Mouse (Mus musculus): ENCODE measurements around the gene Nectin2. TPM values are rescaled to one million over a fixed set of nuclear protein-coding genes. Genes with fewer than 3 reads are reported as not detected.

The Nectin2 gene
- total and polyA plus RNA-seq, 2 experiments from 2014 or later: 55.3 to 75.3 TPM

GRCm38 (mm10) chr7:19753587-19753986 lies 3.3 kb upstream of the Nectin2 start:
- H3K9me3 ChIP-seq (ENCODE audit: low read length): no peaks in the 10 kb centered on the region
- no peak for ATAC-seq (ENCODE audit: low FRiP score)
- H3K4me1 ChIP-seq (ENCODE audit: insufficient read depth, low read length): peaks cover 6% of the 10 kb centered on the region; the same call in 1 of the 2 replicates
- WGBS: 82% methylated on average over 7 of the region's 7 CpGs
- no peak overlapping the region for H3K27ac ChIP-seq (ENCODE audit: low read depth, low read length)
- H3K36me3 ChIP-seq (ENCODE audit: insufficient read depth, low read length): no peaks in the 10 kb centered on the region
- H3K9ac ChIP-seq (replicated peaks; ENCODE audit: low read length, poor library complexity, severe bottlenecking): no peak overlapping the region
- no peak for DNase-seq (ENCODE audit: low spot score)
- H3K4me2 ChIP-seq (ENCODE audit: low read depth, low read length, poor library complexity, severe bottlenecking): no peak overlapping the region
- no peak for TF ChIP-seq CTCF (IDR thresholded peaks at IDR 0.05)
- no peak overlapping the region for H3K4me3 ChIP-seq (ENCODE audit: low read depth, low read length)
- no peaks in the 10 kb centered on the region for H3K27me3 ChIP-seq (ENCODE audit: insufficient read depth, low read length)

- peaks cover 11% of the 10 kb centered on the region for H3K4me1 ChIP-seq (ENCODE audit: insufficient read depth, low read length)
- DNase-seq (ENCODE audit: low spot score): no peak
- ATAC-seq (ENCODE audit: low FRiP score): no peak
- peak; percentile 56 for TF ChIP-seq CTCF (IDR thresholded peaks at IDR 0.05)
- no peak overlapping the region for H3K4me2 ChIP-seq (ENCODE audit: low read depth, low read length, poor library complexity, severe bottlenecking)
- no peak overlapping the region for H3K9ac ChIP-seq (replicated peaks; ENCODE audit: low read length, poor library complexity, severe bottlenecking)
- 71% methylated on average over 8 of the region's 8 CpGs for WGBS
- H3K36me3 ChIP-seq (ENCODE audit: insufficient read depth, low read length): no peaks in the 10 kb centered on the region
- H3K27me3 ChIP-seq (ENCODE audit: insufficient read depth, low read length): no peaks in the 10 kb centered on the region
- H3K9me3 ChIP-seq (ENCODE audit: low read length): no peaks in the 10 kb centered on the region
- H3K4me3 ChIP-seq (ENCODE audit: low read depth, low read length): no peak overlapping the region
- no peak overlapping the region for H3K27ac ChIP-seq (ENCODE audit: low read depth, low read length)
Observed at GRCm38 (mm10) chr7:19752652-19753051, 2.4 kb upstream of the Nectin2 start.

GRCm38 (mm10) chr7:19751070-19751383 lies 744 bp upstream of the Nectin2 start:
- Histone ChIP-seq H3K4me3 (ENCODE audit: low read depth, low read length) (no peak overlapping the region), H3K4me2 (ENCODE audit: low read depth, low read length, poor library complexity, severe bottlenecking) (no peak overlapping the region), H3K4me1 (ENCODE audit: insufficient read depth, low read length) (peaks cover 21% of the 10 kb centered on the region), H3K9ac (replicated peaks; ENCODE audit: low read length, poor library complexity, severe bottlenecking) (no peak overlapping the region), H3K9me3 (ENCODE audit: low read length) (no peaks in the 10 kb centered on the region), H3K36me3 (ENCODE audit: insufficient read depth, low read length) (no peaks in the 10 kb centered on the region), H3K27me3 (ENCODE audit: insufficient read depth, low read length) (no peaks in the 10 kb centered on the region), H3K27ac (ENCODE audit: low read depth, low read length) (no peak overlapping the region)
- 61% methylated on average over 4 of the region's 4 CpGs for WGBS
- ATAC-seq (ENCODE audit: low FRiP score): no peak
- no peak for TF ChIP-seq CTCF (IDR thresholded peaks at IDR 0.05)
- DNase-seq (ENCODE audit: low spot score): no peak

- peak; percentile 97 for DNase-seq (ENCODE audit: low spot score)
- peak; percentile 84 for TF ChIP-seq CTCF (IDR thresholded peaks at IDR 0.05)
- Histone ChIP-seq H3K27ac (ENCODE audit: low read depth, low read length) (peak overlapping the region; percentile 79), H3K9me3 (ENCODE audit: low read length) (no peaks in the 10 kb centered on the region), H3K4me2 (ENCODE audit: low read depth, low read length, poor library complexity, severe bottlenecking) (peak overlapping the region; percentile 92), H3K9ac (replicated peaks; ENCODE audit: low read length, poor library complexity, severe bottlenecking) (peak overlapping the region; percentile 93), H3K4me3 (ENCODE audit: low read depth, low read length) (peak overlapping the region; percentile 83), H3K4me1 (ENCODE audit: insufficient read depth, low read length) (peaks cover 21% of the 10 kb centered on the region), H3K36me3 (ENCODE audit: insufficient read depth, low read length) (no peaks in the 10 kb centered on the region), H3K27me3 (ENCODE audit: insufficient read depth, low read length) (no peaks in the 10 kb centered on the region)
- peak; percentile 92 for ATAC-seq (ENCODE audit: low FRiP score)
- 2% methylated on average over 31 of the region's 46 CpGs for WGBS
Observed at GRCm38 (mm10) chr7:19749389-19750216, 680 bp downstream of the Nectin2 start.

GRCm38 (mm10) chr7:19748219-19749195 lies 1.8 kb downstream of the Nectin2 start:
- DNase-seq (ENCODE audit: low spot score): no peak
- Histone ChIP-seq H3K36me3 (ENCODE audit: insufficient read depth, low read length) (no peaks in the 10 kb centered on the region), H3K4me2 (ENCODE audit: low read depth, low read length, poor library complexity, severe bottlenecking) (peak overlapping the region; percentile 92), H3K9me3 (ENCODE audit: low read length) (no peaks in the 10 kb centered on the region), H3K4me3 (ENCODE audit: low read depth, low read length) (peak overlapping the region; percentile 83), H3K27me3 (ENCODE audit: insufficient read depth, low read length) (no peaks in the 10 kb centered on the region), H3K27ac (ENCODE audit: low read depth, low read length) (peak overlapping the region; percentile 79), H3K4me1 (ENCODE audit: insufficient read depth, low read length) (peaks cover 21% of the 10 kb centered on the region), H3K9ac (replicated peaks; ENCODE audit: low read length, poor library complexity, severe bottlenecking) (peak overlapping the region; percentile 93)
- WGBS: under 1% methylated on average over 30 of the region's 32 CpGs
- TF ChIP-seq CTCF (IDR thresholded peaks at IDR 0.05): no peak
- ATAC-seq (ENCODE audit: low FRiP score): peak; percentile 14
